Mouse (Mus musculus) CH12.LX (cell line): ENCODE measurements around the gene Prelid1.

ENCODE experiments used
- E2F4 ChIP-seq: IDR thresholded peaks from 2 replicates; pipeline ENCODE4 v1.6.1; 2011; ENCODE audit warnings: low read depth, low read length, improper control_type of control experiment; ENCODE audit not compliant: insufficient replicate concordance
- USF2 ChIP-seq: conservative IDR thresholded peaks from 2 replicates; pipeline ENCODE4 v1.6.1; 2011; ENCODE audit warnings: low read depth, low read length, improper control_type of control experiment
- ZC3H11A ChIP-seq: IDR thresholded peaks from 2 replicates; pipeline ENCODE4 v1.6.1; 2012; ENCODE audit warnings: low read depth, mild to moderate bottlenecking, inconsistent platforms, low read length, improper control_type of control experiment

DNA sequence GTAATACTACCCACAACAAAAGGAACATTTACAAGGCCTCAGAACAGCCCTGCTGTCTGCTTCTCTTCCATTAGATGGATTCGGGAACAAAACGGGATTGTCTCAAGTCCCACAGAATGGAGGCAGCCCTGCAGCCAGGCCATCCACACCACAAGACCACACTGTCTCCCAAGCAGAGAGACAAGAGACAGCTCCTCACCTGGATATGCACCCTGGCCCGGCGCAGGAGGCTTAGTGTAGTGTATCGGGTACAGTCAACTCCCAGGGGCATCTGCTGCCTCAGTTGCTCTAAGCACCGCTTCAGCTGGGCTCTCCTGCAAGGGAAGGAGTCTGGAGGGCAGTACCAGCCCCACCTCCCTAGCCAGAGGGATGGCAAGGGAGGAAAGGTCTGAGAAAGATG is 7.9 kb downstream of the Prelid1 start:
- no peak for TF ChIP-seq USF2
- no peak for TF ChIP-seq ZC3H11A
- no peak for TF ChIP-seq E2F4
